Mouse (Mus musculus) cerebellum, postnatal 10 days (tissue): Measurements from ENCODE around the gene Zbtb25.

Source experiments
- DNase-seq, 2 experiments: peaks; one replicate each; pipeline ENCODE4 v3.0.0; 2021; ENCODE audit warnings: mixed read lengths in 2 of 2

The Zbtb25 gene

DNA sequence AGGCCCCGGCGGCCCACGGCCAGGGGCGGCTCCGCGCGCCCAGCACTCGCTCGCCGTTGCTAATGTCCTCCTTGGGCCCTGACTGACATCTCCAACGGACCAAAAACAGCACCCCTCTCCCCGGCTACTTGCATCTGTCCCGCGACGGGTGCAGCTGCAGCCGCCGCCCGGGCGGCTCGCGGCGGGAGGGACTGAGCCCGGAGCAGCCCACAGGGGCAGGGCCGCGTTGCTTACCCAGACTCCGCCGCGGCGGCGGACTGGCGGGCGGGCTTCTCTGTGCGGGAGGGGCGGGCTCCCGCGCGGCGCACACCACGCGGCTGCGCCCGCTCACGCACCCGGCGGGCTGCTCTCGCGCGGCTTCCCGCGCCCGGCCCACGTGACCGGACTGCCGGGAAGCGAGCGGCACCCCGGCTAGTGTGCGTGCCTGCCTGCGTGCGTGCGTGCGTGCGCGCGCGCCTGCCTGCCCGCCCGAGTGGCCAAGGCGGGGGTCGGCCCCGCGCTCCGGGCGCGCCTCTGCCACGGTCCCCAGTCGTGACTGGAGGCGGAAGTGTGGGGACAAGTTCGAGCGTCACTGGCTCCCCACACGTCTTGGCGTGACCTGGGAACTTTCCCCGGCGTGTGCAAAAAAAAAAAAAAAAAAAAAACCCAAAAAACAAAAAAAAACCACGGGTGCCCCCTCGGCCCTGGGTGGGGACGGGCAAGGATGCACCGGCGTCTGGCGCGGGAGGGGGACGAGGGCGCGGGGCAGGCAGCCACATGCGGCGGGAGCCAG lies at the start of gene Zbtb25:
Zbtb25 (minus strand) TSS at position 397 of the 772 bp plus-strand sequence.
- DNase-seq: peak; percentile 91 to 95

DNA sequence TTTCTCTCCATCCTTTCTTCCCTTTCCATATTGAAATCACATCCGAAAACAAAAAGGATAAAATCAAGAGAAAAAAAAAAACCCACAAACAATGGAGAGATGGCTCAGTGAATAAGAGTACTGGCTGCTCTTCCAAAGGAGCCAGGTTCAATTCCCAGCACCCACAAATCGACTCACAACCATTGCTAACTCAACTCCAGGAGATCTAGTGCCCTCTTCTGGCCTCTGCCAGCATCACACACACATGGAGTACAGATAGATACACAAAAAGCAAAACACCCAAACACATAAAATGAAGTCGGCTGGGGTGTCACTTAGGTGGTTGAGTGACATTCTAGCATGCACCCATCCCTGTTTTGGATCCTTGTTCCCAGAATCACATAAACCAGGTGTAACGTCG lies 48.9 kb upstream of the Zbtb25 start:
- DNase-seq: no peak

DNA sequence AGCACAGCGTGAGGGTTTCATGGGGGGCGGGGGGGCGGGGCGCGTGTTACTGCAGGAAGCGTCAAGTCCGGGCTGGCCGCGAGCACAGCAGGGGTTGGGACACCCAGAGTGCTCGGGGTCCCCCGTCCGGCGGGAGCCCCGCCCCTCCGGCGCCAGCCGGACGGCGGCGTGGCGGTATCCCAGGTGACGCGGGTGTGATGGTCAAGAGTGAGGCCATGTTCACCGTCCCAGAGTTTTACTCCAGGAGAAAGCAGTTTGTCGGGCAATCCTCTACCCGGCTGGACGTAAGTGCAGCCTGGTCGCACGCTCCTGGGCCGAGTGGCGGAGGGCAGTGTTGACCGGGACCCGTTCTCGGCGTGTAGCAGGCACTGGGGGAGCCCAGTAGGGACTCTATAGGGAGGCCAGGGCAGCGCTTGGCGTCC lies 48.0 kb upstream of the Zbtb25 start, which contains the start of gene Ppp1r36:
Ppp1r36 (plus strand) TSS at position 106 of the 422 bp plus-strand sequence.
- DNase-seq: peak in 1 of 2 experiments; percentile 22

DNA sequence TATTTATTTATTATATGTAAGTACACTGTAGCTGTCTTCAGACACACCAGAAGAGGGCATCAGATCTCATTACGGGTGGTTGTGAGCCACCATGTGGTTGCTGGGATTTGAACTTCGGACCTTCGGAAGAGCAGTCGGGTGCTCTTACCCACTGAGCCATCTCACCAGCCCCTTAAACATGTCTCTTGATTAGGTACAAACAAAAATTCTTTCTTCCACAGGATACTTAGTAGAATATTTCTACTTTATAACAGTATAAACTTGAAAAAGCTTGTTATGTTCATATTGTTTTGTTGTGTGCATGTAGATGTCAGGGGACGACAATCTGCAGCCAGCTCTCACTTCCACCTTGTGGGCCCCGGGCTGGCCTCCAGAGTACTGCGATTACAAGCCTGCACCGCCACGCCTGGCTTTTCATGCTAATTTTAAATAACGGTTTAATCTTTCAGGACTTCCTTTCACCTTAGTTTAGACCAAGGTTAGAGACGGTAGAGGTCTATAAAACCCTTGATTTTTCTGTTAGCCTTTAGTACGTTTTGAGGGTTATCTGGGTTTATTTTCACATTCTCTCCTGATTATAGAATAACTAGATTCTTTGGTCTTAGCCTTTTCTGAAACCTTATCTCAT lies 46.1 kb upstream of the Zbtb25 start:
- DNase-seq: no peak

DNA sequence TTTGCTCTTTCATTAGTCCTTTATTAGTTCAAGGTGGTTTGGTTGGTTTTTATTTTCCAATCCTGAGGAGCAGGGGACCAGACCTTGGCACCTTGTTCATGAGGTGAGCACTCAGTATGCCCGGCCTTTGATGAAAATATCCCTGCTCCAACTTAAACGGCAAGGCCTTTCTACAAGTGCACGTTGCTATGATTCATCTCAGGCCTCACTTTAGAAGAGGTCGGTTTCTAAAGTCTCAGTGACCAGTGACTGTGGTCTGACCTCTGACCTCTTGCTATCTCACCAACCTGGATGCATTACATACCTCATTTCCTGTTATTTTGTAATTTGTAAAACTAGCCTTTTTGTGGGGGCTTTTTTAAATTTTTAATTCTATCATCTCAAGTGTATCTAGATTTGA lies 39.8 kb upstream of the Zbtb25 start:
- DNase-seq: no peak

DNA sequence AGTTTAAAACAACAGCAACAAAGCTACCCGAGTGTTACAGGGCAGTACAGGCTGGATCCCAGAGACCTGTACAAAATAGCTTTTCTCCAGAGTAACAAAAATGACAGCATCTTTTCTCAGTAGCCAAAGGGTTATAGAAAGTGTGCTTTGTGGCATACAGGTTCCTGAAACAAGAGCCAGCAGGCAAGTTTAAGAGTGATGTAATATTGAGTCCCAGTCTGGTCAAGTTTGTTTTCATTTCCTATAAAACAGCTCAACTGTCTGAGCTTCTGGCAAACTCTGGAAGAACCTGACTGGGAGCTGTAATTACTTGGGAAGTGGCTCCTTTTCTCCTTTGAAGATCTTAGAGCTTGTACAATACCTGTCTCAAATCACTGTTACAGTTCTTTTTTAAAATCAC lies 37.8 kb upstream of the Zbtb25 start:
- no peak for DNase-seq

DNA sequence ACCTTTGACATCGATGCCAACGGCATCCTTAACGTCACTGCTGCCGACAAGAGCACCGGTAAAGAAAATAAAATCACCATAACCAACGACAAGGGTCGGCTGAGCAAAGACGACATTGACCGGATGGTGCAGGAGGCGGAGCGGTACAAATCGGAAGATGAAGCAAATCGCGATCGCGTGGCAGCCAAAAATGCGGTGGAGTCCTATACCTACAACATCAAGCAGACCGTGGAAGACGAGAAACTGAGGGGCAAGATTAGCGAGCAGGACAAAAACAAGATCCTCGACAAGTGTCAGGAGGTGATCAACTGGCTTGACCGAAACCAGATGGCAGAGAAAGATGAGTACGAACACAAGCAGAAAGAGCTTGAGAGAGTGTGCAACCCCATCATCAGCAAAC lies 36.6 kb upstream of the Zbtb25 start:
- DNase-seq: peak; percentile 26 to 47

DNA sequence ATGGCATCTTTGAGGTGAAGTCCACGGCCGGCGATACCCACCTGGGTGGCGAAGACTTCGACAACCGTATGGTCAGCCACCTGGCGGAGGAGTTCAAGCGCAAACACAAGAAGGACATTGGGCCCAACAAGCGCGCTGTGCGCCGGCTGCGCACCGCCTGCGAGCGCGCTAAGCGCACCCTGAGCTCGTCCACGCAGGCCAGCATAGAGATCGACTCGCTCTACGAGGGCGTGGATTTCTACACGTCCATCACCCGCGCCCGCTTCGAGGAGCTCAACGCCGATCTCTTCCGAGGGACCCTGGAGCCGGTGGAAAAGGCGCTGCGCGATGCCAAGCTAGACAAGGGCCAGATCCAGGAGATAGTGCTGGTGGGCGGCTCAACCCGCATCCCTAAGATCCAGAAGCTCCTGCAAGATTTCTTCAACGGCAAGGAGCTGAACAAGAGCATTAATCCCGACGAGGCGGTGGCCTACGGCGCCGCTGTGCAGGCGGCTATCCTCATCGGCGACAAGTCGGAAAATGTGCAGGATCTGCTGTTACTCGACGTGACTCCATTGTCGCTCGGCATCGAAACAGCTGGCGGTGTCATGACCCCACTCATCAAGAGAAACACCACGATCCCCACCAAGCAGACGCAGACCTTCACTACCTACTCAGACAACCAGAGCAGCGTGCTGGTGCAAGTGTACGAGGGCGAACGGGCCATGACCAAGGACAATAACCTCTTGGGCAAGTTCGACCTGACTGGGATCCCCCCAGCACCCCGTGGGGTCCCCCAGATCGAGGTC lies 36.0 kb upstream of the Zbtb25 start:
- peak; percentile 65 to 71 for DNase-seq

DNA sequence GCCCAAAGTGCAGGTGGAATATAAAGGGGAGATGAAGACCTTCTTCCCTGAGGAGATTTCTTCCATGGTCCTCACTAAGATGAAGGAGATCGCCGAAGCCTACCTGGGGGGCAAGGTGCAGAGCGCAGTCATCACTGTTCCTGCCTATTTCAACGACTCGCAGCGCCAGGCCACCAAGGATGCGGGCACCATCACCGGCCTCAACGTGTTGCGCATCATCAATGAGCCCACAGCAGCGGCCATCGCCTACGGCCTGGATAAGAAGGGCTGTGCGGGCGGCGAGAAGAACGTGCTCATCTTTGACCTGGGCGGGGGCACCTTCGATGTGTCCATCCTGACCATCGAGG lies 35.4 kb upstream of the Zbtb25 start:
- no peak for DNase-seq

DNA sequence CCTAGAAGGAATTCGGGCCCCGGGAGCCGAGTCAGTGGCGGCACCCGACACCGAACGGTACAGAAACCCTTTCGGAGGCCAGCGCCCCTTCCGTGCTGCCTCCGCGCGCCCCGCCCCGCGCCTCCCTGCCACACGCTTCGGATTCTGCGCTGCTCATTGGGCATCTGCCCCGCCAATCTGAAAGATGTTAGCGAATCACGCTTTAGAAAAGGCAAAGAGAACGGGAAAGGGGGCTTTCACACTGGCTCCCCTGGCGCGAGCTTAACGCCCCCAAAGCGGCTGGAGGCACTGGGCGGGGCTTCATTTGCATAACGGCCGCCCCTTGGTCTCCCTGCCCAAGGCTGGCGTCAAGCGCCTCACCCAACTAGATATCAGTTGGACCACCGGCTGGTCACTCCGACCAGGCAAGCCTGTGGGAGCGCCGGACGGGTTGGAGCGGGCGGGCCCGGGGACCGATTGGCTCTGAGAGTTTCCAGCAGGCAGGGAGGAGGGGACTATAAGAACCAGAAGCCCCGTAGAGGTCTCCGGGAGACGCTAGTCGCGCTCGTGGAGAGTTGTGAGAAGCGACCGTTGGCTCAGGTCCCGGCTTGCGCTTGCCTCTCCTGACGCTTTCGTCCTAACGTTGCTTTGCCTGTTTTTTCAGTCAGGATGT lies 34.6 kb upstream of the Zbtb25 start, which contains the start of gene Hspa2:
Hspa2 (plus strand) TSS at position 291 of the 652 bp plus-strand sequence.
- peak; percentile 100 for DNase-seq

DNA sequence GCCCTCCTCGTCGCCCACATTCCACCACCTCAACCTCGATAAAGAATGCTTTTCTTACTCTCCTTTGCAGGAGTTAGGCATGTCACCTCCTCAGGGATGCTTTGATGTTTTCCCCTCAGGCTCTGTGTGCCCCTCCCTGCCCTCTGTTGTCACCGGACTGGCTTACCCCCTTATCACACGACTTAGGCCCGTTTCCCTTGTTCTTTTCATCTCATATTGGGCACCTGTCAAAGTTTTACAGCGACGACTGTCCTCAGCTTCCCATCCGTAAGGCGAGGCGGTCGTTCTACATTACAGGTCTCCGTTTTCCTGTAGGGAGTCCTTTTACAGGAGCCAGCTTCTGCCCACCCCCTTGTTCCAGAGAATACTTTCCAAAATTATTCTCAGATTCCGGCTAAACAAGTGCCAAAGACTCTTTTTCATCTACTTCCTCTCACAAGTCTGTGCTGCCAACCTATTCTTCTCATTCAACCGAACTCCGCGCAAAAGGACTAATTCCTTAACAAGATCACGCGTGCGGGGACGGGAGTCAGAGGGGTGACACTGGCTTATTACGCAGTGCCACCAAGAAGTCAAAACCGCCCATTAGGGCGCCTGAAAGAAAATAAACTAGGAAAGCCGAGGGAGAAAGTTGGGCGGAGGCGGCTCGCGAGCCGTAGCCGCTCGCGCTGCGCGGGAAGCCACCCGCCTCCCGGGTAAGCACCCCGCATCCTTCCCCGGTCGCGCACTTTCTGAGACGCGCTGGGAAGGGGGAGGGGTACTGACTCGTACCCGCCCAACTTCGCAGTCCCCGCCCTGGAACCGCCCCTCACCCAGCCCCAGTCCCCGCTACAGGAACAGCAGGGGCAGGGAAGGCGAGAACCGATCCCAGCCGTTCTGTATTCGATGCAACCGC lies 33.8 kb upstream of the Zbtb25 start:
- peak in 1 of 2 experiments; percentile 15 for DNase-seq

DNA sequence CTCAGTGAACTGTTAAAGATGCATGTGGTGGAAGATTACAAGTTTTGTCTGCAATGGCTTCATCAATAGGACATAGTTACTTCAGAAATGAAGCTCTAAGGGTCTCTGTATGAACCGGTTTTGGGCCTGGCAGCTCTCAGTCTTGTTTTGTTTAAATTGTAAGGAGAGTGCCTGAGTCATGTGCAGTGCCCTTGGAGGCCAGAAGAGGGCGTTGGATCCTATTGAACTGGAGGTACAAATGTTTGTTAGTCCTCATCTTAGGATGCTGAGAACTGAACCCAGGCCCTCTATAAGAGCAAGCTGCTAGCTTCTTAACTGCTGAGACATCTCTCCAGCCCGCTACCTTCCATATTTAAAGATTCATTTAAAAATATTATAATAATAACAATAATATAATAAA lies 32.3 kb upstream of the Zbtb25 start:
- DNase-seq: peak in 1 of 2 experiments; percentile 19

DNA sequence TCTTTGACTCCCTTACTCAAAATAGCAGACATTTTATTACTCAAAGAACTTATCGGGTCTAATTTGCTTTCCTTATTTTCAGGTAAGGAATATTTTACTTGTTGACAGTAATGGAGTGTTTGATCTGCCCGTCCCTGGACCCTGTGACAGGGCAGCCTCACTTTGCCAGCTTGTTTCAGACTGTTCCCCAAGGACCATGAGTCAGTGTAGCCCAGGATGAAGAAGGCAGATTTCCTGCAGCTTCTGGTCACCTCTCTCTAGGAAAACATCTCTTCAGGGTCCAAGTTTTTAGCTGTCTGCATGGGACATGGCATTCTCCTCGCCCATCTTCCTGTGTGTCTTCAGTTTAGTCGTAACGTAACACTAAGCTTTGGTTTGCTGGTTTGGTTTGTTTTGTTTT lies 27.9 kb upstream of the Zbtb25 start:
- DNase-seq: no peak

DNA sequence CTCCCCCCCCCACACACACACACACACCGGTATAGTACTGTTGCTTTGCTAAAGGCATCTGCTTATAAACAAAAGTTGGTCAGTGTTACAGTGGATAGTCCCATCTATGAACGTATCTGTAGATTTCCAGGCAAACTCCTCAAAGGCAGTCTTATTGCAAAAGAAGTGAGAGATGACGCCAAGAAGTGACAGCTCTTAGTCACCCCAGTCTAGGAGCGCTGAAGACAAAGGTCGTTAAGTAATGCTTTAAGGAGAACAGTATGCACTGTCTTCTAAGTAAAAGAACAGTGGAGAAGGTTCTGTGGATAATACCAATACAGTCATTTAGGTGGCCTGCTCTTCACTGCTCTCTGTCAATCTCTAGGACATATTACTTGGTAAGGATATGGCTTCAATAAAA lies 23.6 kb upstream of the Zbtb25 start:
- DNase-seq: no peak

DNA sequence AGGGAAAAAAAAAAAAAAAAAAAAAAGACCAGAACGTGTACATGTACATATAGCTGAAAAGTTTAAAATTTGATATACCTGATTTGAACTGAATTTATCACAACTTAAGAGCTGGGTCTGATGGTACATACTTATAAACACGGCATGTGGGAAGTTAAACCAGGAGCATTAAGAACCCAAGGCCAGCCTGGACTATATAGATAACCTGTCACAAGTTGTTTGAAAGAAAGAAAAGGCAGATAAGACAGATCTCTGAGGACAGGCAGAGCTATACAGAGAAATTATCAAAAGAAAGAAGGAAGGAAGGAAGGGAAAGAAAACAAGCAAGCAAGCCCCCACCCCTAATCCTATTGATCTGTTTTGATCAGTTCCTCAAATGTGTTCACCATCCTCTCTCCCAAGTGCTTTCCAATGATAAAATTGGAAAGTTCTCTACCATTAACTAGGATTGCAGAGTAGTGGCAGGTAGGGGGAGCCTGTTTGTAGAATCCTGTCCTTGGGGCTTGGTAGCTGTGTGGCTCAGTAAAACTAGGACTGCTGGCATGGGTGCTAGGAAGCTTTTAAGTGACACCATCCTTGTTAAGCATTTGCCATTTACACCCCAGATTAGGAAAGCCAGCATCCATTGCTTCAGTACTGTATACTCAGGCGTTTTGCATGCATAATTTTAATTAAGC lies 22.3 kb upstream of the Zbtb25 start:
- no peak for DNase-seq

DNA sequence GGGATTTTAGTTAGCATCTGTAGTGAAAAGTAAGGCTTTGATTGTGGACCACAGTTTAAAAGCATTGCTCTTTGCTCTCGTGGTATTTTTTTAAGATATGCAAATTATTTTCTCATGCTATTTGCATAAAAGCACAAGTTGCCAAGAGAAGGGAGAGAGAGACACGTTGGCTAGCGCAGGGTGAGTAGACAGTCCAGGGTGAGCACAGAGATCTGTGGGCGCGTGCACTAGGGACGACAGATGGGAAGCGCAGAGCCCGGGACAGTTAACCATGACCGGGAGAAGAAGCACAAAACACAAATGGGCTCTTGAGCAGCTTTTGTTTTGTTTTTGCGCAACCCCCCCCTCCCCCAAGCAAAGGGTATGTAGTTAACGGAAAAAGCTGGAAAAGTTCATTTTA lies 19.4 kb upstream of the Zbtb25 start:
- peak; percentile 67 to 74 for DNase-seq

DNA sequence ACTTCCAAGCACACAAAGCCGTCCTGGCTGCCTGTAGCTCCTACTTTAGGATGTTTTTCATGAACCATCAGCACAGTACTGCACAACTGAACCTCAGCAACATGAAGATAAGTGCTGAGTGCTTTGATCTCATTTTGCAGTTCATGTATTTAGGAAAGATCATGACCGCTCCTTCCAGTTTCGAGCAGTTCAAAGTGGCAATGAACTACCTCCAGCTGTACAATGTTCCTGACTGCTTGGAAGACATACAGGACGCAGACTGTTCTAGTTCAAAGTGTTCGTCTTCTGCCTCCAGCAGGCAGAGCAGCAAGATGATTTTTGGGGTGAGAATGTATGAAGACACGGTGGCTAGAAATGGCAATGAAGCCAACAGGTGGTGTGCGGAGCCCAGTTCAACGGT lies 15.9 kb upstream of the Zbtb25 start:
- no peak for DNase-seq

DNA sequence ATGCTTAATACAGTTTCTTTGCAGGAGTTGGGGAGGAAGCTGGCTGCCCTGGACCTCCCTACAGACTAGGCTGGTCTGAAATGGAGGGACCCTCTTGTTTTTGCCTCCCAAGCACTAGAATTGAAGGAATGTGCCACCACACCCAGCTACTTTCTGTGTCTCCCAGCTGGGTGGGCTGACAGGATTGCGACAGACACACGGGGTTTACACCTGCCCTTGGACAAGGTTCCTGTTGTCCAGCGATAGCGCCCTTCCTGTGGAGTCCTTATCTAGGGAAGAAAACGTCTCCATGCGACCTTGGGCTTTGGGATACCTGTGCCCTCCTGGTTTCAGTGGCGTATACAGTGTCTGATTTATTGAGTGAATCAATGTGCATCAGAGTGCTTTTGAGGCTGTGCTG lies 10.7 kb upstream of the Zbtb25 start:
- DNase-seq: no peak

DNA sequence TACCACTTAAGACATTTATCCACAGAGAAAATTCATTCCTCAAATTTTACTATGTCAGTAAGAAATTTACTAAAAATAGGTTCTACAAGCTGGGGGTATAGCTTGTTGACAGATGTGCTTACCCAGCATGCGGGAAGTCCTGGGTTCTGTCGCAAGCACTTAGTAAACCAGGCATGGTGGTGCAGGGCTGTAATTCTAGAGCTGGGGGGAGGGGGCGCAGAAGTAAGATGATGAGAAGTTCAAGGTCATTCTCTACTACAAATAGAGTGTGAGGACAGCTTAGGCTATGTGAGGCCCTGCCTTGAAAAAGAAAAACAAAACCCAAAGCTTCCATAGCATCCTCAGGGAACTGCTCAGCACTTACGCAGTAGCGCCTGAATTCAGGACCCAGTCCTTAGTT lies 9.2 kb upstream of the Zbtb25 start:
- DNase-seq: no peak

DNA sequence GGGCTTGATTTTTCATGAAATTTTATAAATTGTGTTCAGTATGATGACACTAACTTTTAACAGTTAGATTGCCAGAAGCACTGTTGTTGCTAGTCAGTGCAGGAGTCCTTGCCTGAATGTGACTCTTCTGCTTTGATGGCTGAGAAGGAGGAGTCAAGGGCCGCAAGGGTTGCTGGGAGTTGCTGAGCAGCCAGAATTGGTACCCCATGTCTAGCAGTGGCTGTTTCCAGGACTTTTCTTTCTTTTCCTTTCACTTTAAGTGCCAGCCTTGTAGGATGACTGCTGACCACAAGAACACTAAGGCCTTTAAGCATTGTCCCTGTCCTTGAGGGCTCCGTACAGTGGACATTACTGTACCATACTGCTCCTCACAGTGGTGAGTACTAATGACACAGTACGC lies 8.3 kb upstream of the Zbtb25 start:
- no peak for DNase-seq

DNA sequence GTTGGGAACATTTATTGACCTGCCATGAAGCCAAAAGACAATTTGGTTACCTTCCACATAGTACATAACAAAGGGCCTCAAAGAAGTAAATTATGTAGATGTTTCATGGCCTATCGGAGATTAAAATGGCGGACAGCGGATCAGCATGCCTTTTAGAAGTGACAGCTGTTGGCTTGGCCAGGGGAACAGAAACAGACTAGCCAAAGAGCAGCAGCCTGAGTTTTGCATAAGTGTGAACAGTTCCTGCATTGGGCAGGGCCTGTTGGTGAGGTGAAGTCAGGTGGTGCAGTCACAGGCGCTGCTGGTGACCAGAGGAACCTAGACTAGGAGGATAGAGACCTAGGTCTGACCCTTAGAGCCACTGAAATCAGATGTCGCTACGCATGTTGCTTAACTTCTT lies 7.7 kb upstream of the Zbtb25 start:
- no peak for DNase-seq
